Mouse (Mus musculus): Measurements from ENCODE around the gene Fgfr2.

DNA sequence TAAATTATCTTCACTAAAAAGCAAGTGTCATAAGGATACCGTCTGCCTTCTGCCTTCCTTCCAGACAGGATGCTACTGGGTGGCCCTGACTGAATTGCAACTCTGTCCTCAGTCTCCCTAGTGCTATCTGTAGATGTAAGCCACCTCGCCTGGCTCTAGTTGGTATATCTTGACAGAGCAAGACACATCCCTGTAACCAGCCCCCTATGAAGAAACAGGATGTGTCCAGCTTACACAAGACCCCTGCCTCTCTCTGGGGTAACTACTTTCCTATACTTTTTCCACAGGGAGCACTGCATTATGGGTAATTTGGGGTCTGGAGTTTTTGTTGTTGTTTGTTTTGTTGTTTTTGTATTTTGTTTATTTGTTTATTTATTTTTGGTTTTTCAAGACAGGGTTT is 447.2 kb downstream of the Fgfr2 start:
- TF ChIP-seq CTCF (IDR thresholded peaks at IDR 0.05; ENCODE audit: control insufficient read depth, insufficient read depth, insufficient replicate concordance, low read depth, low read length): no peak
- no peak for TF ChIP-seq POLR2A (IDR thresholded peaks at IDR 0.05; ENCODE audit: control insufficient read depth, low read depth, low read length)
